Mouse (Mus musculus) cerebellum, adult 18-20 months (tissue): ENCODE data around the gene Vkorc1.
"Not testable (repeated sequence)": the region's sequence is repeated elsewhere in the genome, so short reads cannot be mapped to it uniquely, and the experiment has no call there.

Experiments
- DNase-seq, 2 experiments: peaks; one replicate each; pipeline ENCODE4 v3.0.0; 2021

Gene Vkorc1

GRCm38 (mm10) chr7:127912938-127913337 lies 17.5 kb upstream of the Vkorc1 start:
- DNase-seq = no peak

- peak; percentile 86 to 92 for DNase-seq
Measured at GRCm38 (mm10) chr7:127912190-127912871, 16.9 kb upstream of the Vkorc1 start, which contains the start of gene Kat8. Gene Kat8, plus strand, starts transcription at chr7:127912516.

- no peak for DNase-seq
Measured at GRCm38 (mm10) chr7:127908656-127909055, 13.2 kb upstream of the Vkorc1 start.

- no peak for DNase-seq
Measured at GRCm38 (mm10) chr7:127907939-127908338, 12.5 kb upstream of the Vkorc1 start.

- DNase-seq = peak; percentile 79 to 86
Measured at GRCm38 (mm10) chr7:127903971-127904796, 8.8 kb upstream of the Vkorc1 start, which contains the start of gene Bckdk. Gene Bckdk, plus strand, starts transcription at chr7:127904082.

GRCm38 (mm10) chr7:127901772-127902171 lies 6.4 kb upstream of the Vkorc1 start:
- DNase-seq = no peak

GRCm38 (mm10) chr7:127899997-127900396 lies 4.6 kb upstream of the Vkorc1 start:
- DNase-seq = no peak

- no peak for DNase-seq
Measured at GRCm38 (mm10) chr7:127898179-127898956, 3.0 kb upstream of the Vkorc1 start.

- DNase-seq = no peak
Measured at GRCm38 (mm10) chr7:127897542-127897941, 2.1 kb upstream of the Vkorc1 start.

GRCm38 (mm10) chr7:127896384-127896783 lies 967 bp upstream of the Vkorc1 start:
- DNase-seq = peak; percentile 74 to 76

GRCm38 (mm10) chr7:127895891-127896290 lies 474 bp upstream of the Vkorc1 start:
- DNase-seq = not testable (repeated sequence)

GRCm38 (mm10) chr7:127894480-127894879 lies 937 bp downstream of the Vkorc1 start:
- DNase-seq = no peak

- no peak for DNase-seq
Measured at GRCm38 (mm10) chr7:127890798-127891197, 4.6 kb downstream of the Vkorc1 start, which contains the start of gene Prss53. Gene Prss53, minus strand, starts transcription at chr7:127890970.

- no peak for DNase-seq
Measured at GRCm38 (mm10) chr7:127888821-127889220, 6.6 kb downstream of the Vkorc1 start.

GRCm38 (mm10) chr7:127887781-127888180 lies 7.6 kb downstream of the Vkorc1 start:
- DNase-seq = no peak

- no peak for DNase-seq
Measured at GRCm38 (mm10) chr7:127887191-127887590, 8.2 kb downstream of the Vkorc1 start.

- no peak for DNase-seq
Measured at GRCm38 (mm10) chr7:127886551-127886950, 8.9 kb downstream of the Vkorc1 start.

GRCm38 (mm10) chr7:127885951-127886350 lies 9.5 kb downstream of the Vkorc1 start:
- DNase-seq = peak in 1 of 2 experiments; percentile 30

- no peak for DNase-seq
Measured at GRCm38 (mm10) chr7:127880431-127880830, 15.0 kb downstream of the Vkorc1 start.

GRCm38 (mm10) chr7:127879301-127879700 lies 16.1 kb downstream of the Vkorc1 start:
- no peak for DNase-seq

GRCm38 (mm10) chr7:127876467-127877348 lies 18.7 kb downstream of the Vkorc1 start, which contains the start of gene Zfp668:
Gene Zfp668, minus strand, starts transcription at chr7:127876828.
- DNase-seq = peak; percentile 89 to 91

GRCm38 (mm10) chr7:127876041-127876466 lies 19.4 kb downstream of the Vkorc1 start, which contains the start of gene Zfp646:
Gene Zfp646, plus strand, starts transcription at chr7:127876221.
- peak in 1 of 2 experiments; percentile 72 for DNase-seq
